ENCODE assay signal across 9 mouse cellular contexts in the genomic region with DNA sequence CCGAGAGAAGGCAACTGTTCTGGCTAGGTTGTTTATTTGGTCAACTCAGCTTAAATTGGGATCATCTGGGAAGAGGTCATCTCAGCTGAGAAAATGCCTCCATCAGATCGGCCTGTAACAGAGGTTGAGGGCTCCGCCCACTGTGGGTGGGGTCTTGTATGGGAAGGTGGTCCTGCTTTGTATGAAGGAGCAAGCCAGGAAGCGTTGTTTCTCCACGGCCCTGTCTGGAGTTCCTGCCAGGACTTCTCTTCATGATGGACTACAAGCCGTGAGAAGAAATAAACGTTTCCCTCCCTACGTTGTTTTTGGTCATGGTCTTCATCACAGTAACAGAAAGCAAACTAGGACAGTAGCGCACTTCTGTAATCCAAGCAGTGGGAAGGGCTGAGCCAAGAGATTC. TPM values are rescaled to one million over a fixed set of nuclear protein-coding genes. Genes with fewer than 3 reads are reported as not detected.
DNase-seq lines count a peak whose midpoint lies in the region; ATAC-seq and TF ChIP-seq lines count a peak whose summit lies in the region.
"Had no signal": no experiment of that assay in that cellular context is flagged by ENCODE, and none has a peak within 500 bp of the region (broad histone marks: within the 10 kb centered on the region; RNA-seq: fewer than 3 reads in every experiment).

No protein-coding gene starts in this region.

- peaks cover 43% of the 10 kb centered on the region for H3K4me1 ChIP-seq in erythroblast, embryonic 14.5 days (ENCODE audit: control insufficient read depth)
- H3K4me1 ChIP-seq in intestine, embryonic 14.5 days (replicated peaks; ENCODE audit: control insufficient read depth, insufficient read depth, low read length): peaks cover 24% of the 10 kb centered on the region
- H3K4me1 ChIP-seq in lung, embryonic 14.5 days (ENCODE audit: insufficient read depth): peaks cover 11% of the 10 kb centered on the region
- peaks cover 11% of the 10 kb centered on the region; the same call in 1 of the 2 replicates for H3K4me1 ChIP-seq in stomach, embryonic 15.5 days

- DNase-seq in embryo, embryonic 10.5 days (ENCODE audit: low spot score): peak; percentile 83
- peak; percentile 69 for DNase-seq in intestine, embryonic 14.5 days (ENCODE audit: low spot score)
- peak; percentile 69 for DNase-seq in lung, embryonic 14.5 days
- DNase-seq in urinary bladder, adult 2 months (ENCODE audit: low spot score): no peak

- no peaks in the 10 kb centered on the region for H3K27me3 ChIP-seq in erythroblast, embryonic 14.5 days (ENCODE audit: control insufficient read depth)
- H3K27me3 ChIP-seq in intestine, embryonic 14.5 days (replicated peaks; ENCODE audit: control insufficient read depth, insufficient read depth, low read length): no peaks in the 10 kb centered on the region
- H3K27me3 ChIP-seq in lung, embryonic 14.5 days (ENCODE audit: insufficient read depth, low read length): no peaks in the 10 kb centered on the region
- H3K27me3 ChIP-seq in stomach, embryonic 15.5 days (replicated peaks): no peaks in the 10 kb centered on the region
- H3K27me3 ChIP-seq: CH12.LX had no signal

- H3K36me3 ChIP-seq in erythroblast, embryonic 14.5 days (ENCODE audit: control insufficient read depth): no peaks in the 10 kb centered on the region; the same call in 1 of the 2 replicates
- no peaks in the 10 kb centered on the region for H3K36me3 ChIP-seq in intestine, embryonic 14.5 days (ENCODE audit: control insufficient read depth, insufficient read depth, low read length)
- H3K36me3 ChIP-seq in lung, embryonic 14.5 days (ENCODE audit: insufficient read depth): no peaks in the 10 kb centered on the region
- no peaks in the 10 kb centered on the region for H3K36me3 ChIP-seq in stomach, embryonic 15.5 days

- no peak overlapping the region for H3K9ac ChIP-seq in intestine, embryonic 14.5 days (ENCODE audit: low read length)
- H3K9ac ChIP-seq in lung, embryonic 14.5 days: no peak overlapping the region
- H3K9ac ChIP-seq in stomach, embryonic 15.5 days: no peak overlapping the region

- H3K4me3 ChIP-seq in erythroblast, embryonic 14.5 days (replicated peaks): peak overlapping the region; percentile 34
- H3K4me3 ChIP-seq in intestine, embryonic 14.5 days (ENCODE audit: low read depth, low read length): no peak overlapping the region
- H3K4me3 ChIP-seq in lung, embryonic 14.5 days (ENCODE audit: low read depth, low read length): peak overlapping the region; percentile 9; the same call in 1 of the 2 replicates
- no peak overlapping the region for H3K4me3 ChIP-seq in stomach, embryonic 15.5 days (replicated peaks)

- H3K27ac ChIP-seq in intestine, embryonic 14.5 days (ENCODE audit: low read depth): 0 out of 2 replicates have a peak overlapping the region, but pooled peaks have one; percentile 33
- peak overlapping the region; percentile 30 for H3K27ac ChIP-seq in lung, embryonic 14.5 days (ENCODE audit: low read depth)
- 0 out of 2 replicates have a peak overlapping the region, but pooled peaks have one; percentile 5 for H3K27ac ChIP-seq in stomach, embryonic 15.5 days

- no peak for ATAC-seq in erythroblast, adult 5-6 weeks (replicated peaks; ENCODE audit: low FRiP score, poor library complexity, severe bottlenecking)
- ATAC-seq in intestine, embryonic 14.5 days (replicated peaks; ENCODE audit: low FRiP score, low TSS enrichment, low read depth): no peak
- no peak for ATAC-seq in lung, embryonic 14.5 days (ENCODE audit: insufficient read depth)
- ATAC-seq in stomach, embryonic 15.5 days (ENCODE audit: insufficient read depth, low FRiP score, low read depth): no peak
- no peak for ATAC-seq in frontal cortex, adult (ENCODE audit: low TSS enrichment)

- WGBS in intestine, embryonic 14.5 days: 7% methylated on average over 9 of the region's 9 CpGs
- 8% methylated on average over 9 of the region's 9 CpGs for WGBS in lung, embryonic 14.5 days
- 7% methylated on average over 9 of the region's 9 CpGs for WGBS in stomach, embryonic 15.5 days

- no peaks in the 10 kb centered on the region for H3K9me3 ChIP-seq in erythroblast, embryonic 14.5 days (ENCODE audit: control insufficient read depth, low read length)
- no peaks in the 10 kb centered on the region for H3K9me3 ChIP-seq in intestine, embryonic 14.5 days (ENCODE audit: control insufficient read depth, low read length)
- no peaks in the 10 kb centered on the region for H3K9me3 ChIP-seq in lung, embryonic 14.5 days (ENCODE audit: low read depth, low read length)
- H3K9me3 ChIP-seq in stomach, embryonic 15.5 days: no peaks in the 10 kb centered on the region

- no peak for TF ChIP-seq CTCF in lung, embryonic 14.5 days (IDR thresholded peaks at IDR 0.05; ENCODE audit: low read depth)

- peak overlapping the region; percentile 31 for H3K4me2 ChIP-seq in intestine, embryonic 14.5 days (ENCODE audit: low read length)
- H3K4me2 ChIP-seq in lung, embryonic 14.5 days: peak overlapping the region; percentile 48
- peak overlapping the region; percentile 14 for H3K4me2 ChIP-seq in stomach, embryonic 15.5 days

RNA-seq across cellular contexts. Expression of gene Tsc1, which starts 2.1 kb away (rescaled TPM):
- polyA plus RNA-seq in erythroblast, embryonic 14.5 days (2012): 0.56 and 0.79 TPM in 2 replicates
- total RNA-seq in erythroblast, adult 5-6 weeks (2015; ENCODE audit: low replicate concordance): 26.3 and 27.9 TPM in 2 replicates
- 31.6 and 53.1 TPM in 2 replicates for total RNA-seq in erythroblast, adult 5-6 weeks (2017; ENCODE audit: low replicate concordance)
- 17.2 and 19.4 TPM in 2 replicates for polyA plus RNA-seq in intestine, embryonic 14.5 days (2014; fragmentation: Nextera tagmentation; extraction: Ambion mirVana)
- polyA plus RNA-seq in lung, embryonic 14.5 days (2014; fragmentation: Nextera tagmentation; extraction: Ambion mirVana): 19.9 and 22.2 TPM in 2 replicates
- polyA plus RNA-seq in stomach, embryonic 15.5 days (2015; fragmentation: Nextera tagmentation; extraction: Ambion mirVana): 18.7 and 18.9 TPM in 2 replicates
- 11.3 and 13.6 TPM in 2 replicates for polyA plus RNA-seq in urinary bladder, adult 2 months (2012; rRNA removed)

RNA-seq across cellular contexts. Expression of gene Gfi1b, which starts 17.1 kb away (rescaled TPM):
- polyA plus RNA-seq in erythroblast, embryonic 14.5 days (2012): 35.4 and 47.5 TPM in 2 replicates
- 45.9 and 46.2 TPM in 2 replicates for total RNA-seq in erythroblast, adult 5-6 weeks (2015; ENCODE audit: low replicate concordance)
- total RNA-seq in erythroblast, adult 5-6 weeks (2017; ENCODE audit: low replicate concordance): 26.5 and 53.9 TPM in 2 replicates
- 0.27 TPM in 1 of 2 replicates, not detected in the other for polyA plus RNA-seq in intestine, embryonic 14.5 days (2014; fragmentation: Nextera tagmentation; extraction: Ambion mirVana)
- polyA plus RNA-seq in lung, embryonic 14.5 days (2014; fragmentation: Nextera tagmentation; extraction: Ambion mirVana): 0.51 and 0.69 TPM in 2 replicates
- polyA plus RNA-seq in stomach, embryonic 15.5 days (2015; fragmentation: Nextera tagmentation; extraction: Ambion mirVana): 3.1 and 6.9 TPM in 2 replicates
- 0.10 and 0.16 TPM in 2 replicates for polyA plus RNA-seq in urinary bladder, adult 2 months (2012; rRNA removed)

RNA-seq across cellular contexts. Expression of gene Gtf3c5, which starts 55.3 kb away (rescaled TPM):
- polyA plus RNA-seq in erythroblast, embryonic 14.5 days (2012): 1.8 and 2.1 TPM in 2 replicates
- total RNA-seq in erythroblast, adult 5-6 weeks (2015; ENCODE audit: low replicate concordance): 4.0 and 6.3 TPM in 2 replicates
- 2.8 and 2.9 TPM in 2 replicates for total RNA-seq in erythroblast, adult 5-6 weeks (2017; ENCODE audit: low replicate concordance)
- 30.4 and 30.5 TPM in 2 replicates for polyA plus RNA-seq in intestine, embryonic 14.5 days (2014; fragmentation: Nextera tagmentation; extraction: Ambion mirVana)
- 33.9 and 41.9 TPM in 2 replicates for polyA plus RNA-seq in lung, embryonic 14.5 days (2014; fragmentation: Nextera tagmentation; extraction: Ambion mirVana)
- polyA plus RNA-seq in stomach, embryonic 15.5 days (2015; fragmentation: Nextera tagmentation; extraction: Ambion mirVana): 33.6 and 41.8 TPM in 2 replicates
- 21.3 and 21.7 TPM in 2 replicates for polyA plus RNA-seq in urinary bladder, adult 2 months (2012; rRNA removed)

Comparison
In these comparisons a context has a peak if more than half of its experiments do, and no peak if none do; other contexts are left out.
1. H3K4me3 ChIP-seq: peak in erythroblast, embryonic 14.5 days (single experiment) and lung, embryonic 14.5 days (single experiment); none in intestine, embryonic 14.5 days (single experiment) and stomach, embryonic 15.5 days (single experiment).
2. Peak in every context shown above with its lines, with median percentiles within 50 percentile points of each other: H3K27ac ChIP-seq and H3K4me2 ChIP-seq.